Mouse (Mus musculus): ENCODE measurements around the gene Olfr1348. TPM values are rescaled to one million over a fixed set of nuclear protein-coding genes. Genes with fewer than 3 reads are reported as not detected.

Gene Olfr1348
- polyA plus RNA-seq, 1 experiment from 2014 or later, result not detected

DNA sequence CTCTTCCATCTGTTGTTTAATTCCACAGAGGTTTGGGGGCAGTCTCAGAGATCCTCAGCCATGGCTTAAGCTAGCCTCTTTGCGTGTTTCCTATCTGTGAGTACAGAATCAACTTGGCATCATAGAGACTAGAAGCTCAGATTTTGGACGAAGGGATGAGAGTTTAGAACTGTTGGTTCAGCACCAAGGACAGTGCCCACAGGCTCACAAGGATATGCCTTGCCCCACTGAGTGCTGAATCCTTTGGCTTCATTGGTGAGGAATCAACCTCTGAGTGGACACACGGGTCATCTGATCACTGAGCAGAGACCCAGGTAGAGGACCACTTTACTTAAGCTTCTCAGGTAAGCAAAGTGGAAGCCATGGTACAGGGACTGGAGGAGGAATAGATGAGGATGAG lies 52.1 kb downstream of the Olfr1348 start:
- WGBS, result 41% methylated on average over 3 of the region's 3 CpGs

DNA sequence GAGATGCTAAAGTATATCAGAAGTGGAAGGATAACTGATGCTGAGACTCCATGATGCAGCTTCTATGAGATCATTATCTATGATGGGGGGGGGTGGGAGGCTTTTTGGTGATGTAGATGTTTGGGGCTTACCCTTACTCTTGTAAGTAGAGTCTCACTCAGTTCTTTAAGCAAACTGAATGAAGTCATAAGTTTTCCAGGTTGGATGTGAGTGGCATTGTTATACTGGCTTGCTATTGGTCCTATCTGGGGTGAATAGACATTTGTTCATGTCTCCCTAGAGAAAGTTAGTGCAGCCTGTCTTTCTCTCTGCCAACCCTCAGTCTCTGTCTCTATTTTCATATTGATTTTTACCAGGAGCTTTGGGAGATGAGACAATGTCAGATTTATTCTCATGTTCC lies 52.7 kb downstream of the Olfr1348 start, which contains the start of gene Olfr1336:
Olfr1336 (plus strand) TSS at position 301 of the 400 bp plus-strand sequence.
- H3K9ac ChIP-seq (ENCODE audit: low read length), result no peak within 1 kb of the TSS
- DNase-seq (ENCODE audit: low spot score), result no peak
- H3K27ac ChIP-seq (ENCODE audit: low read depth), result no peak within 1 kb of the TSS
- no peak for ATAC-seq (replicated peaks; ENCODE audit: low FRiP score, low TSS enrichment, low read depth)
- no peak within 1 kb of the TSS for H3K4me3 ChIP-seq (ENCODE audit: low read depth, low read length)
- H3K36me3 ChIP-seq (ENCODE audit: control insufficient read depth, insufficient read depth, low read length), result no peaks in the 10 kb centered on the region
- H3K9me3 ChIP-seq (ENCODE audit: control insufficient read depth, low read length), result no peaks in the 10 kb centered on the region
- H3K4me1 ChIP-seq (replicated peaks; ENCODE audit: control insufficient read depth, insufficient read depth, low read length), result no peaks in the 10 kb centered on the region
- H3K4me2 ChIP-seq (ENCODE audit: low read length), result no peak within 1 kb of the TSS
- H3K27me3 ChIP-seq (replicated peaks; ENCODE audit: control insufficient read depth, insufficient read depth, low read length), result no peaks in the 10 kb centered on the region

More for the DNA sequence above, 52.1 kb downstream of the Olfr1348 start:
- no peak for ATAC-seq (replicated peaks; ENCODE audit: low FRiP score, low TSS enrichment, low read depth)
- Histone ChIP-seq H3K9me3 (ENCODE audit: control insufficient read depth, low read length) (no peaks in the 10 kb centered on the region), H3K36me3 (ENCODE audit: control insufficient read depth, insufficient read depth, low read length) (no peaks in the 10 kb centered on the region), H3K4me3 (ENCODE audit: low read depth, low read length) (no peak overlapping the region), H3K27me3 (replicated peaks; ENCODE audit: control insufficient read depth, insufficient read depth, low read length) (no peaks in the 10 kb centered on the region), H3K4me2 (ENCODE audit: low read length) (no peak overlapping the region), H3K27ac (ENCODE audit: low read depth) (no peak overlapping the region), H3K9ac (ENCODE audit: low read length) (no peak overlapping the region), H3K4me1 (replicated peaks; ENCODE audit: control insufficient read depth, insufficient read depth, low read length) (no peaks in the 10 kb centered on the region)
- DNase-seq (ENCODE audit: low spot score), result no peak

Other genes with a start within 250 kb of the Olfr1348 start
- gene Zfp667, start 222.2 kb downstream of the Olfr1348 start, polyA plus RNA-seq (2014; fragmentation: Nextera tagmentation; extraction: Ambion mirVana), result 5.7 and 7.9 TPM in 2 replicates
- 4.0 and 5.3 TPM in 2 replicates for gene Zfp583, start 177.5 kb downstream of the Olfr1348 start, polyA plus RNA-seq (2014; fragmentation: Nextera tagmentation; extraction: Ambion mirVana)
- 1.5 and 2.1 TPM in 2 replicates for gene Gm3854, start 165.0 kb downstream of the Olfr1348 start, polyA plus RNA-seq (2014; fragmentation: Nextera tagmentation; extraction: Ambion mirVana)
- gene Zfp78, start 145.5 kb downstream of the Olfr1348 start, polyA plus RNA-seq (2014; fragmentation: Nextera tagmentation; extraction: Ambion mirVana), result 2.0 and 2.1 TPM in 2 replicates
- gene Zfp28, start 125.5 kb downstream of the Olfr1348 start, polyA plus RNA-seq (2014; fragmentation: Nextera tagmentation; extraction: Ambion mirVana), result 8.3 and 10.2 TPM in 2 replicates
- gene Smim17, start 110.0 kb downstream of the Olfr1348 start, polyA plus RNA-seq (2014; fragmentation: Nextera tagmentation; extraction: Ambion mirVana), result 0.31 and 0.38 TPM in 2 replicates
- not detected in 2 replicates for gene Gm20715, start 98.5 kb downstream of the Olfr1348 start, polyA plus RNA-seq (2014; fragmentation: Nextera tagmentation; extraction: Ambion mirVana)
- not detected in 2 replicates for gene Olfr1344, start 70.1 kb downstream of the Olfr1348 start, polyA plus RNA-seq (2014; fragmentation: Nextera tagmentation; extraction: Ambion mirVana)
- gene Olfr1336, start 52.6 kb downstream of the Olfr1348 start, polyA plus RNA-seq (2014; fragmentation: Nextera tagmentation; extraction: Ambion mirVana), result not detected in 2 replicates
- gene Olfr1346, start 41.6 kb downstream of the Olfr1348 start, polyA plus RNA-seq (2014; fragmentation: Nextera tagmentation; extraction: Ambion mirVana), result not detected in 2 replicates
- not detected in 2 replicates for gene Olfr5, start 21.8 kb downstream of the Olfr1348 start, polyA plus RNA-seq (2014; fragmentation: Nextera tagmentation; extraction: Ambion mirVana)
- not detected in 2 replicates for gene Olfr1347, start 9.0 kb downstream of the Olfr1348 start, polyA plus RNA-seq (2014; fragmentation: Nextera tagmentation; extraction: Ambion mirVana)
- not detected in 2 replicates for gene Olfr1349, start 14.2 kb upstream of the Olfr1348 start, polyA plus RNA-seq (2014; fragmentation: Nextera tagmentation; extraction: Ambion mirVana)
- gene Olfr1350, start 56.1 kb upstream of the Olfr1348 start, polyA plus RNA-seq (2014; fragmentation: Nextera tagmentation; extraction: Ambion mirVana), result not detected in 2 replicates
- 5.1 and 5.7 TPM in 2 replicates for gene Zim1, start 187.7 kb upstream of the Olfr1348 start, polyA plus RNA-seq (2014; fragmentation: Nextera tagmentation; extraction: Ambion mirVana)
- gene Peg3, start 221.7 kb upstream of the Olfr1348 start, polyA plus RNA-seq (2014; fragmentation: Nextera tagmentation; extraction: Ambion mirVana), result 151 and 164 TPM in 2 replicates
- gene Usp29, start 221.8 kb upstream of the Olfr1348 start, polyA plus RNA-seq (2014; fragmentation: Nextera tagmentation; extraction: Ambion mirVana), result 5.7 and 6.8 TPM in 2 replicates